Mouse (Mus musculus) gastrocnemius, adult 8-10 months (tissue): ENCODE results near the gene Arl8b. TPM values are rescaled to one million over a fixed set of nuclear protein-coding genes. Genes with fewer than 3 reads are reported as not detected.

Experiments
- total RNA-seq, 4 experiments: library from RNA; stranded (reverse); gene quantifications; 2 replicates each; pipeline ENCODE4 v1.2.4; 2022

Gene Arl8b
- total RNA-seq, 4 experiments from 2014 or later = 116 to 134 (median 123) TPM

Other genes with a start within 250 kb of the Arl8b start
- gene Bhlhe40, start 122.5 kb upstream of the Arl8b start, total RNA-seq = 100 to 1,000 TPM in 3 of 4 experiments, 10 to 100 TPM in 1; 89.5 to 168 (median 130) TPM
- gene Edem1, start 45.5 kb downstream of the Arl8b start, total RNA-seq = 1 to 10 TPM; 3.2 to 5.8 (median 4.8) TPM